Mouse (Mus musculus): ENCODE data around the gene Rplp2. TPM values are rescaled to one million over a fixed set of nuclear protein-coding genes. Genes with fewer than 3 reads are reported as not detected.

Rplp2 gene
- polyA plus RNA-seq (2017; shearing (Covaris generic)): 1,923 TPM

DNA sequence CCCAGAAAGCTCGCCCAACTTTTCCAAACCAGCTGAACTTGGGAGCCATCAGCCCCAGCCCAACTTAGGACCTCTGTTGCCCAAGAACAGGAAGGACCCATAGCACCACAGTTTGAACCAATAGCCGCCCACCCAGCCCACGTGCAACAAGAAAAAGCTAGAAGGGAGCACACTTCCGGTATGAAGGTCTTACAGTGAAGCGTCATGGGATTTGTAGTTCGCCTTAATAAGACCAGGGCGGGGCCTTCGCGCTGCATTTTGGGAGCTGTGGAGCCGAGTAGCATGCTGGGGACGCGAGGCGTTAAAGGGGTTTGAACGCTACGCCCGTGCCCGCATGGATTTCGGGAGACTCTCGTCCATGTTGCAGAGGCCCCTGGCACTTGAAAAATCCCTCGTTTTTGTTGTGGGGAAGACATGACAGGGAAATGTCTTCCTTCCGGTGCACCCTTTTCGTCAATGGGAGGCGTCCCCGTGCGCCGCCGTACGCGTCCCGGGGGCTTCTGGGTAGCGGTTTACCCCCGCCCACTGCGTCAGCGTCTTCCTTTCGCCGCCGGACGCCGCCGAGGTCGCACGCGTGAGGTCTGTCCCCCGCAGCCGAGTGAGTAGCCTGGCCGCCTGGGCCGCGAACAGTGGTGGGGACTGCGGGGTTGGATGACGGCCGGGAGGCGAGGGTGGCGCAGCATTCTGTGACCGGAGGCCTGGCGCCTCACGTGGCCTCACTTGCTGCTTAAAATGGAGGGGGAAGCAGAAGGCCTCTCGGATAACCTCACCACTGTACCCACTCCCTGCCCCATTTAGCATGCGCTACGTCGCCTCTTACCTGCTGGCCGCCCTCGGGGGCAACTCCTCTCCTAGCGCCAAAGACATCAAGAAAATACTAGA lies at the start of gene Rplp2:
TSS of gene Rplp2 (plus strand) at position 261 of the 882 bp plus-strand sequence.

DNA sequence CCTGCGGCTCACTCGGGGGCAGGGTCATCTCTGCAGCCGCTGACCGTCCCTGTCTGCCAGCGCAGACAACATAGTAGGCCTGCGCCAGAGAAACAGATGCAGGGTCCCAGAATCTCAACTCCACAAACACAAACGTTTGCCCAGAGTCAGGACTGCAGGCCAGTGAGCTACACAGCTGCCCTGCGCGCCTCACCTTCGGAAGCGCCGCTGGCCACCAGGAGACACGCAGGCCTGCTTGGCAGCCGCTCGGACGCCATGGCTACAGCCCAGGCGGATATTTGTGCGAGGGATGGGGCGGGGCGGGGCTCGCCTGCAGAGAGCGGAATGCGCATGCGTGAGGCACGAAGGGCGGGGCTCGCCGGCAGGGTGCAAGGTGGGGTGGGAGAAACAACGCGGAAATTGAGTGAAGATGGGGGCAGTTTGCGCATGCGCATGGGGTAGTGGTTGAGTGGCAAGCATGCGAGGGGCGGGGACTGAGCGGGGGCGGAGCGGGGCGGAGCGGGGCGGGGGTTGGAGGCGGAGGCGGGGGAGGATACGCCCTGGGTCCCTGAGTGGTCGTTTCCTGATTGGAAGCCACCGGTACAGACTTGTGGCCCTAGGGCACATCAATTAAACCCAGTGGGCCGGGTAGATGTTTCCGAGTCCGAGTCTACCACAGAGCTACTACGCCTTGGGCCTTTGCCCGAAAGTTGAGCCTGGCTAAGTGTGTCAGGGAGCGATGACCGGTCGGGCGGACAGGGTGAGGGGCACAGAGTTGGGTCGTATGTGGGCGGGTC lies 33.2 kb upstream of the Rplp2 start, which contains the start of gene Gatd1:
TSS of gene Gatd1 (minus strand) at position 328 of the 776 bp plus-strand sequence.

GRCm38 (mm10) chr7:141429310-141429709 lies 17.9 kb upstream of the Rplp2 start, which contains the start of gene Cend1:
Cend1 (minus strand) TSS chr7:141429491.

DNA sequence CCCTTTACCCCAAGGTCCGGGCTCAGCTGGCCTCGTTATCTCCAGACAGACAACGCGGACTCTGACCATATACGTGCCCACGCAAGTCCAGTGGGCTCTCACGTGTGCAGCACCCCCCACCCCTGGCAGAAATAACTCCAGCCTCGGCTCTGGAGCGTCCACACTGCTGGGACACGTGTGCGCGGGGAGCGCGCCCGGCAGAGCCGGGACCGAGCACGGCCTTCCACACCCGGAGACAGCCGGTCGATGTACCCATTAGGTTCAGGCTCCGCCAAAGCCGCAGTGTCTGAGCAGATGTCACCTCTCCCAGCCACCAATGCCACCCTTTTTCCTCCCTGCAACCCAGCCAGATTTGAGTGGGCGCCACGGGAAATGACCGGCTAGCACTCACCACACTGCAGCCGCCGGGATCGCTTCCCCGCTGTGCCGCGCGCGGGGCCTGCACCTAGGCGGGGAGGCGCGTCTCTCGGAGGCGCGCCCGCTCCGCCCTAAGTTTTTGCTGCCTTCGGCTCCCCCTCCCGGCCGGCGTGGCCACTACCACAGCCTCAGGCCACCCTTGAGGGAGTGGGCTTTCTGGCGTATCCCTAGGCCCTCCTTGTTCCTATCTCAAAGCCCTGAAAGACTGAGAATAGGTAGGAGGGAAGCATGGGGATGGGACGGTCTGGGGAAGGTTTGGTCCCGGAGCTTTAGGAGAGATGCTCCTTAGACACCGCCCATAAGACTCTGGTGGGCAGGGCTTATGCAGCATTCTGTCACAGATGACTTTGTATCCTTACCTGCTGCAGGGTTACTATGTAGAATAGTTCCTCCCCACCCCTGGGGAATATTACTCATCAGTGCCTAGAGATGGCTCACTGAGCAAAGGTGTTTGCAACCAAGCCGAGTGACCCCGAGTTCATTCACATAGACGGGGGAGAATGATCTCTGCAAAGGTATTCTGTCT lies 9.7 kb upstream of the Rplp2 start, which contains the start of gene Slc25a22:
TSS of gene Slc25a22 (minus strand) at position 715 of the 943 bp plus-strand sequence.

GRCm38 (mm10) chr7:141443828-141444237 lies 3.3 kb upstream of the Rplp2 start, which contains the start of gene Pidd1:
Pidd1 (minus strand) TSS chr7:141444025.

GRCm38 (mm10) chr7:141454967-141455551 lies 7.9 kb downstream of the Rplp2 start, which contains the start of gene Pnpla2:
Pnpla2 (plus strand) TSS chr7:141455198.

DNA sequence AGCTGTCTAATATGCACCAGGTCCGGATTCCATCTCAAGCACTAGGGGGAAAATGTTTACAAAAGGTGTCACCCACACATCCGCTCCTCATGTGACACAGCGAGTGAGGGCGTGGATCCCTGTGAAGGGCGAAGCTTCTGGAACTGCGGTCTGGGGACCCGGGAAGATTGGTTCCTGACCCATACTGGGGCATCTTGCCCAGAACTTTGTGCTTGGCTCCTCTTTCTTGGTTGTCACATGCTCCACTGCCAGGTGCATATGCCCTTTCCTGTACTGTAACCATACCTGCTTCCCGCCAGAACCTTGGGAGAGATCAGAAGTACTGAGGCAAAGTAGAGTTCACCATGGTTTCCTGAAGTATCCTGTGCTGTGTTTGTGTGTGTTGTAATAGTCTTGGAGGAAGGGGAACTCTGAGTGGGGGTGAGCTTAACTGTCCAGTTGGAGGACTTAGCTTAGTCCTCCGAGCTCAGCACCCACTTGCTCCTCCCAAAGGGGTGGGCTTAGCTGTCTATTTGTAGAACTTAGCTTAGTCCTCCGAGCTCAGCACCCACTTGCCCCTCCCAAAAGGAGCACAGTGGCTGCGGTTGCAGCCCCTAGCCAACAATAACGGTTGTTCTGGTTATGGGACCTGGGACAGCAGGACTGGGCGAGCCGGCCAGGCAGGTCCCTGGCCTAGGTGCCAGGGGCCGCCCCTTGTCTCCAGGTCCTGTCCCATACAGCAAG lies 13.4 kb downstream of the Rplp2 start, which contains the start of gene Cracr2b:
TSS of gene Cracr2b (plus strand) at position 704 of the 723 bp plus-strand sequence.

DNA sequence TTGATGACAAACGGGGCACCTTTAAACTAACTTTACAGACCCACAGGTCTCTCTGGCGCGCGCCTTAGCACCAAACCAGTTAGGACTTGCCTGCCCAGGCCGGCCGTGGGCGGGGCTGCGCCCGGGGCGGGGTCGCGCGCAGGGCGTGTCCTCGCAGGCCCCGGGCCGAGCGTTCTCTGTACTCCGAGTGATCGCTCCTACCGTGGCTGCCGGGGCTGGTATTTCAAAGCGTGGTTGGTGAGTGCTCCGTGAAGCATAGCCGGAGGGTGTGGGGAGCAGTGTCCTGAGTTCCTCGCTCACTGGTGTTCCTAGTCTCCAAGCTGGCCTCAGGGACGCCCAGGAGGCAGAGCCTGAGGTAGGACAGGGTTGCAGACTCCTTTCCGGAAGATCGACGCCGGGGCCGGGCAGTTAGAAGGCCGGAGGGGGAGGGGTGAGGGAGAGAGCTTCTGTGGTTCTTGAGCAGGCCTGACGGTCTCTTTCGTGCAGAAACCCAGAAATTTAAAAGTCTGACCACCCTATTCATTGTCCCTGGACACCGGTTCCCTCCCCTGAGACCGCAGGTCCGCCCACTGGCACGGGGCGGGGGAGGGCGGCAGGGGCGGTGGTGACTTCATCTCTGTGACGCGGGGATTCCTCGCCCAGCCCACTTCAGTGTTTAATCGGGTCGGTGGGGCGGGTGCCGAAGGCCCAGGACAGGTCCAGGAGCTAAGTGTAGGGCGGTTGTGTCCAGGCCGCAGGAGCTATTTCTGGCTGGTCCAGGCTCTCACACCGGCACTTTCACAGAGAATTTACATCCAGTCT lies 20.3 kb downstream of the Rplp2 start, which contains the start of gene Cd151:
TSS of gene Cd151 (plus strand) at position 163 of the 801 bp plus-strand sequence.

GRCm38 (mm10) chr7:141475011-141475804 lies 28.0 kb downstream of the Rplp2 start, which contains the start of the genes Polr2l and Tspan4:
Polr2l (minus strand) TSS chr7:141475132.
Tspan4 (plus strand) TSS chr7:141475240.

Other genes with a start within 250 kb of the Rplp2 start
- 12.7 TPM for gene Lmntd2, start 233.3 kb upstream of the Rplp2 start, polyA plus RNA-seq (2017; shearing (Covaris generic))
- 7.9 TPM for gene Rassf7, start 231.5 kb upstream of the Rplp2 start, polyA plus RNA-seq (2017; shearing (Covaris generic))
- gene Phrf1, start 218.6 kb upstream of the Rplp2 start, polyA plus RNA-seq (2017; shearing (Covaris generic)): 81.8 TPM
- gene Irf7, start 180.9 kb upstream of the Rplp2 start, polyA plus RNA-seq (2017; shearing (Covaris generic)): 210 TPM
- gene Cdhr5, start 170.6 kb upstream of the Rplp2 start, polyA plus RNA-seq (2017; shearing (Covaris generic)): not detected
- not detected for gene Sct, start 168.2 kb upstream of the Rplp2 start, polyA plus RNA-seq (2017; shearing (Covaris generic))
- gene Drd4, start 155.4 kb upstream of the Rplp2 start, polyA plus RNA-seq (2017; shearing (Covaris generic)): not detected
- gene Deaf1, start 119.7 kb upstream of the Rplp2 start, polyA plus RNA-seq (2017; shearing (Covaris generic)): 52.5 TPM
- 21.2 TPM for gene Tmem80, start 119.6 kb upstream of the Rplp2 start, polyA plus RNA-seq (2017; shearing (Covaris generic))
- not detected for gene Eps8l2, start 108.5 kb upstream of the Rplp2 start, polyA plus RNA-seq (2017; shearing (Covaris generic))
- gene Taldo1, start 55.2 kb upstream of the Rplp2 start, polyA plus RNA-seq (2017; shearing (Covaris generic)): 199 TPM
- gene Gatd1, start 33.2 kb upstream of the Rplp2 start, polyA plus RNA-seq (2017; shearing (Covaris generic)): 24.6 TPM
- gene Cend1, start 17.9 kb upstream of the Rplp2 start, polyA plus RNA-seq (2017; shearing (Covaris generic)): not detected
- 50.9 TPM for gene Slc25a22, start 9.5 kb upstream of the Rplp2 start, polyA plus RNA-seq (2017; shearing (Covaris generic))
- gene Pidd1, start 3.3 kb upstream of the Rplp2 start, polyA plus RNA-seq (2017; shearing (Covaris generic)): 3.6 TPM
- 131 TPM for gene Pnpla2, start 7.8 kb downstream of the Rplp2 start, polyA plus RNA-seq (2017; shearing (Covaris generic))
- gene Cracr2b, start 13.7 kb downstream of the Rplp2 start, polyA plus RNA-seq (2017; shearing (Covaris generic)): 0.66 TPM
- gene Cd151, start 20.0 kb downstream of the Rplp2 start, polyA plus RNA-seq (2017; shearing (Covaris generic)): 2.5 TPM
- 21.1 TPM for gene Polr2l, start 27.8 kb downstream of the Rplp2 start, polyA plus RNA-seq (2017; shearing (Covaris generic))
- gene Tspan4, start 27.9 kb downstream of the Rplp2 start, polyA plus RNA-seq (2017; shearing (Covaris generic)): 0.44 TPM
- 11.3 TPM for gene Chid1, start 92.5 kb downstream of the Rplp2 start, polyA plus RNA-seq (2017; shearing (Covaris generic))
- 47.9 TPM for gene Ap2a2, start 114.8 kb downstream of the Rplp2 start, polyA plus RNA-seq (2017; shearing (Covaris generic))
- gene Muc6, start 207.9 kb downstream of the Rplp2 start, polyA plus RNA-seq (2017; shearing (Covaris generic)): 0.27 TPM
- gene Muc2, start 243.0 kb downstream of the Rplp2 start, polyA plus RNA-seq (2017; shearing (Covaris generic)): not detected

Measured in effector memory CD4-positive, alpha-beta T cell, adult 5 months (primary cell).